Mouse (Mus musculus): Measurements from ENCODE around the gene Csnk2b.

DNA sequence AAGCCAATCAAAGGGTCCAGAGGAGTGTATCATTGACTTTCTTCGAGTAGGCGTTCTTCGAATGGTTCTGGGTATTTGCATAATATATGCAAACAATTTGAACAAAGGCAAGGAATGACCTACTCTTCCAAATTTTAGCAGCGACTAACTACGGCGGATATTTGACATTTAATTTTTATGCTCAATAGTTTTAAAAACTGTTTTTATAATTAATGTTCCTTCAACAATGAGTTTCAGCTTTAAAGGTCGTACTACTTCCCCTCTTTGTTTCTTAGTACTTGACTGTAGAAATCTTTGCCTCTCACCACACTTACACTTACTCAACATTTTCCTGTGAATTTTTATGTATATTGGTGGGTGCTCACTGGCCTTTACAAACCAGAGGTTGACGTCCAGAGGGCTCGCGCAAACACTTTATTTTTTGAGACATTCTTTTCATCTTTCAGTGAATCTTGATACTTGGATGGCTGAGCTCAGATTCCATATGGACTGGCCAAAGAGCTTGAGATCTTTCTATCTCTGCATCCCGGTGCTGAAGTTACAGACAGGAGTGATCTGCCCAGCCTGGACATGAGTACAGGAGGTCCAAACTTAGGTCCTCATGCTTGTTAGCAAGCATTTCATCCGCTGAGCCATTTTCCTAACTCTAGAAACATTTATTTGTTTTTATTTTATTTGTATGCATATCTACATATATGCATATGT is 43.8 kb upstream of the Csnk2b start:
- TF ChIP-seq GATA1 (IDR thresholded peaks at IDR 0.05; ENCODE audit: borderline replicate concordance, low read length) (no peak), FLI1 (IDR thresholded peaks at IDR 0.05; ENCODE audit: low read length) (no peak)

Data from megakaryocyte, embryonic 14.5 days (primary cell).